Mouse (Mus musculus) thymus, adult 2 months (tissue): ENCODE data around the gene Pcp4l1. TPM values are rescaled to one million over a fixed set of nuclear protein-coding genes. Genes with fewer than 3 reads are reported as not detected.

Source experiments
- DNase-seq: peaks from one replicate; pipeline ENCODE4 v3.0.0; 2021
- H3K27ac ChIP-seq: fragments of 200-500 bp; 2 replicates; pipeline ENCODE4 v1.5.1; 2012; ENCODE audit warnings: low read length, control low read depth; ENCODE audit not compliant: control insufficient read depth, insufficient read depth
- H3K27me3 ChIP-seq: fragments of 200-500 bp; 2 replicates; pipeline ENCODE4 v1.6.1; 2012; ENCODE audit warnings: mild to moderate bottlenecking, low read length, moderate library complexity, mixed read lengths; ENCODE audit not compliant: control insufficient read depth, insufficient read depth
- H3K36me3 ChIP-seq: fragments of 200-500 bp; 2 replicates; pipeline ENCODE4 v1.6.1; 2012; ENCODE audit warnings: mild to moderate bottlenecking, low read length, moderate library complexity; ENCODE audit not compliant: control insufficient read depth, insufficient read depth
- H3K4me1 ChIP-seq: fragments of 200-500 bp; replicated peaks from 2 replicates; pipeline ENCODE4 v1.6.1; 2012; ENCODE audit warnings: low read length; ENCODE audit not compliant: control insufficient read depth, insufficient read depth
- H3K4me3 ChIP-seq: fragments of 200-500 bp; 2 replicates; pipeline ENCODE4 v1.5.1; 2012; ENCODE audit warnings: mild to moderate bottlenecking, low read length, control low read depth, moderate library complexity; ENCODE audit not compliant: control insufficient read depth, insufficient read depth
- CTCF ChIP-seq: fragments of 200-500 bp; IDR thresholded peaks from 2 replicates; pipeline ENCODE4 v1.5.1; 2012; ENCODE audit warnings: mild to moderate bottlenecking, control low read depth, low read length, moderate library complexity, borderline replicate concordance; ENCODE audit not compliant: control insufficient read depth, poor library complexity, insufficient read depth; ENCODE audit errors: extremely low read depth
- POLR2A ChIP-seq: fragments of 200-500 bp; IDR thresholded peaks from 2 replicates; pipeline ENCODE4 v1.6.1; 2012; ENCODE audit warnings: mild to moderate bottlenecking, low read length, control low read depth, moderate library complexity; ENCODE audit not compliant: control insufficient read depth, poor library complexity, insufficient read depth; ENCODE audit errors: extremely low read depth
- WGBS: fragments of 180-500 bp; shearing (Covaris S2); methylation state at CpG from one replicate; pipeline ENCODE4 v1.1.7; 2018; 5-methylcytosine and 5-hydroxymethylcytosine counted together
- polyA plus RNA-seq: library from polyadenylated mRNA; depleted of rRNA; stranded (reverse); fragments of >200 nt; gene quantifications from 2 replicates; pipeline ENCODE4 v1.2.3, GENCODE M21; 2012

The Pcp4l1 gene
- polyA plus RNA-seq, 1 experiment: 7.3 TPM

GRCm38 (mm10) chr1:171190832-171191231, 5.2 kb downstream of the Pcp4l1 start:
- Histone ChIP-seq H3K4me1 (no peaks in the 10 kb centered on the region), H3K27me3 (peaks cover 8% of the 10 kb centered on the region; the same call in 1 of the 2 replicates), H3K36me3 (no peaks in the 10 kb centered on the region), H3K4me3 (no peak overlapping the region), H3K27ac (no peak overlapping the region)
- 97% methylated on average over 9 of the region's 9 CpGs for WGBS
- TF ChIP-seq CTCF (no peak), POLR2A (no peak)
- no peak for DNase-seq

DNA sequence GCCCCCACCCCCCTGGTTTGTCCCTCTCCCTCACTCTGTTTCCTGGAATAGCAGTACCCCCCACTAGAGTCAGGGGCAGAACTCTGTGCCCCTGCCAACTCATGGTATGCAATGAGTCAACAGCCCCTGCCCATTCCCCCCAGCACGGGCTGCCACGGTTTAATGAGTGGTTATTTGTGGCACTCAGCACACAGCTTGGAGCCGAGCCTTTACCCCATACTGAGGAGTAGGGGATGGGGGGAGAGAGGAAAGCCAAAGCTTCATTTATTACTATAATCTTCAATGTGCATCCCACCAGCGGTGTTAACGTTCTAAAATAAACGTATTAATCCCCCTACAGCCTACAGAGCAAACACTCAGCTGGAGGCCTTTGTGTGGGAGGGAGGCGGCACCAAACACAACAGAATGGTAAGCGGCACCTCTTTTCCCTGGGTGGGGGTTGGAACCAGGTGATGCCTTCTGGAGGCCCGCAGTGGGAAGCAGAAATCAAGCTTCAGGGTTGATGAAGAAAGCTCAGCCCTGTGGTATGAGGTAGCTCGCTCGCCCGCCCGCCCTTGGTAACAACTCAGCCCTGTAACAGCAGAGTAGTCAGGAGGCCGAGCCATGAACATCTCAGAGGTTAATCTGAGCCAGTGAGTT, 6.5 kb downstream of the Pcp4l1 start:
- no peak overlapping the region for H3K4me3 ChIP-seq
- no peak overlapping the region for H3K27ac ChIP-seq
- no peak for TF ChIP-seq POLR2A
- no peak for TF ChIP-seq CTCF
- no peak for DNase-seq
- no peaks in the 10 kb centered on the region for H3K36me3 ChIP-seq
- 90% methylated on average over 14 of the region's 14 CpGs for WGBS
- H3K27me3 ChIP-seq: peaks cover 2% of the 10 kb centered on the region; the same call in 1 of the 2 replicates
- no peaks in the 10 kb centered on the region for H3K4me1 ChIP-seq

GRCm38 (mm10) chr1:171189046-171189445, 7.0 kb downstream of the Pcp4l1 start:
- no peak overlapping the region for H3K4me3 ChIP-seq
- no peak overlapping the region for H3K27ac ChIP-seq
- peaks cover 2% of the 10 kb centered on the region; the same call in 1 of the 2 replicates for H3K27me3 ChIP-seq
- WGBS: 85% methylated on average over 8 of the region's 8 CpGs
- no peaks in the 10 kb centered on the region for H3K36me3 ChIP-seq
- no peak for DNase-seq
- TF ChIP-seq CTCF (no peak), POLR2A (no peak)
- no peaks in the 10 kb centered on the region for H3K4me1 ChIP-seq

DNA sequence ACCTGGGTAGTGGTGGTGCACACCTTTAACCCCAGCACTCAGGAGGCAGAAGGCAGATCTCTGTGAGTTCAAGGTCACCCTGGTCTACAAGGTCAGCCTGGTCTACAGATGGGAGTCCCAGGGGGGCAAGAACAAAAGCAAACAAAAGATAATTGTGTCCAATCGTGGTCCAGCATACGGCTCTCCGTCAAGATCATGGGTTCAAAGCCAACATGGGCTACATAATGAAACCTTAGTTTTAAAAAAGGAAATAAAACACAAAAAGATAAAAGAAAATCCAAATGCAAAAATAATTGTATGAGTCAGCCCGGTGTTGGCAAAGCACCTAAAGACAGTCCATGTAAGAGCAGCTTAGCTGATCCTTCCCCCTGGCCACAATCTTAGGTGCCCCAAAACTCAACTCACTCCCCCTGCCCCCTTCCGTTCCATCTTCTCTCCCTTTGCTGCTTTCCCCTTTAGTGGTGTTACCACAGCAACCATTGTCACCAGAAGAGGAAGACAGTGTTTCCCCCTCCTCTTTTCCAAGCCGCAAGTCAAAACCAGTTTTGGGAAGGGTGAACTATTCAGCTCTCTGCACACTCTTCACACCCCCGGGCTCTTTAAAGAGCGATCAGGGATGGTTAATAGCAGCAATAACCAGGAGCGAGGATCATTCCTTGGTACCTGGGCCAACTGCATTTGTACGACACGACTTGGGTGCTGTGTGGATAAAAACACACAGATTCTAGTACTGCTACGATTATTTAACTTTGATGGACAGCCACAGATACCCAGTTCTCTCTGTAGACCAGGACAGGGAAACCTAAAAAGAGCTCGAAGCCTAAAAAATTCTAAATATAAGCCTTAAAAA, 8.0 kb downstream of the Pcp4l1 start:
- Histone ChIP-seq H3K36me3 (no peaks in the 10 kb centered on the region), H3K27ac (no peak overlapping the region), H3K27me3 (0 out of 2 replicates have a peak, but pooled peaks cover 2% of the 10 kb centered on the region), H3K4me1 (no peaks in the 10 kb centered on the region; the same call in 1 of the 2 replicates), H3K4me3 (no peak overlapping the region)
- TF ChIP-seq CTCF (no peak), POLR2A (no peak)
- 19% methylated on average over 13 of the region's 13 CpGs for WGBS
- no peak for DNase-seq

DNA sequence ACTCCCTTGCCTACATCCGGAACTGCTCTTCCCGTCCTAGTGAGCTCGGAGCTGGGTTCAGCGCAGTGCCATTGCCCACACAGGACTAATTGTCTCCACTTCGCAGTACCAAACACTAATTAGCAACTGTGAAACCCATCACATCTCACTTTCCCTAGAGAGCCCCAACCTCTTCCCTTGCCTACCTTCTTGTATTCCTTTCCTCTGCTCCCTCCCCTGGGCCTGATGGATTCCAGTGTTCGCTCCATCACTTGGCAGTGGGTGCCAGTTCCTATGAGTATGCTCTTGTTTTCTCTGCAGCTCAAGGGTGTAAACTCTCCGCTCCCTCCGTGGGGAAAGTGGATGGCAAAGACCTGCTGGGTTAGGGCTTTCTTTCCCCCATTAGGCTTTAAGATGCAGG, 10.4 kb downstream of the Pcp4l1 start:
- no peak for DNase-seq
- no peak for TF ChIP-seq POLR2A
- no peak overlapping the region for H3K4me3 ChIP-seq
- H3K4me1 ChIP-seq: no peaks in the 10 kb centered on the region; the same call in 1 of the 2 replicates
- 95% methylated on average over 8 of the region's 8 CpGs for WGBS
- no peak overlapping the region for H3K27ac ChIP-seq
- no peaks in the 10 kb centered on the region for H3K27me3 ChIP-seq
- H3K36me3 ChIP-seq: no peaks in the 10 kb centered on the region

DNA sequence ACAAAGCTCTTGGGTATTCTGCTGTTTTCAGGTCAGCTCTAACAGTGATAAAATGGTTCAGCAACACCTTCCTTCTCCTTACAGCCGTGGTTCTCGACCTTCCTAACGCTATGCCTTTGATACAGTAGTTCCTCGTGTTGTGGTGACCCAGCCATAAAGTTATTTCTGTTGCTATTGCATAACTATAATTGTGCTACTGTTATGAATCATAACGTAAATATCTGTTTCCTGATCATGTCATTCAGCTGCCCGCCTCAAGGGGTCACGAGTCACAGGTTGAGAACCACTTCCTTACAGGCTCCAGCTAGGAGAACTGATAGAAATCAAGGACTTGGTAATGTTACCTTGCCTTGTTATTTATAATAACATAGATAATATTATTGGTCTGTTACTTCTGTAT, 11.8 kb downstream of the Pcp4l1 start:
- no peak for TF ChIP-seq POLR2A
- no peak for TF ChIP-seq CTCF
- no peaks in the 10 kb centered on the region; the same call in 1 of the 2 replicates for H3K4me1 ChIP-seq
- no peaks in the 10 kb centered on the region for H3K27me3 ChIP-seq
- H3K27ac ChIP-seq: no peak overlapping the region
- WGBS: 4% methylated on average over 7 of the region's 7 CpGs
- H3K36me3 ChIP-seq: no peaks in the 10 kb centered on the region
- no peak overlapping the region for H3K4me3 ChIP-seq
- peak; percentile 33 for DNase-seq

DNA sequence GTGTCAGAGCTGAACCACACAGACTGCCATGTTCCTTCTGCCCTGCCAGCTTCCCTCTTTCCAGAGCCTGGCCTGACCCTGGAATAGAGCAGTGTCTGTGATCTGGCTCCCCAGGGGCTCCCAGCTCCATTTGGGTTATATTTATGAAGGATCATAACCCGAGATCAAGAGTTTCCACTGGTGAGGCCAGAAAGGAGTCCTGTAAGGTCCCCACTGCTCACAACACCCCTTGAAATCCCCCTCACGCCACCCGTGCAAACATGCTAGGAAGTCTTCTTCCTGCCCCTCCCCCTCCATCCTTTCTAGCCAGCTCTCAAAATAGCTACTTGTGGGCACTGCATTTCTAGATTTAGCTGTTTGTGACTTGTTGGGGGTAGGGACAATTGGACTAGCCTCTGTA, 12.4 kb downstream of the Pcp4l1 start:
- no peaks in the 10 kb centered on the region for H3K27me3 ChIP-seq
- H3K4me3 ChIP-seq: no peak overlapping the region
- no peak for DNase-seq
- TF ChIP-seq POLR2A (no peak), CTCF (no peak)
- H3K27ac ChIP-seq: no peak overlapping the region
- 44% methylated on average over 3 of the region's 3 CpGs for WGBS
- H3K36me3 ChIP-seq: no peaks in the 10 kb centered on the region
- H3K4me1 ChIP-seq: no peaks in the 10 kb centered on the region; the same call in 1 of the 2 replicates
